Mouse (Mus musculus): Measurements from ENCODE around the gene Olfr623.

Olfr623 gene

GRCm38 (mm10) chr7:103663598-103663997 is at the start of gene Olfr623:
Gene Olfr623, minus strand, starts transcription at chr7:103663698.
- in situ Hi-C loops (cut with MboI) = no loop called here

DNA sequence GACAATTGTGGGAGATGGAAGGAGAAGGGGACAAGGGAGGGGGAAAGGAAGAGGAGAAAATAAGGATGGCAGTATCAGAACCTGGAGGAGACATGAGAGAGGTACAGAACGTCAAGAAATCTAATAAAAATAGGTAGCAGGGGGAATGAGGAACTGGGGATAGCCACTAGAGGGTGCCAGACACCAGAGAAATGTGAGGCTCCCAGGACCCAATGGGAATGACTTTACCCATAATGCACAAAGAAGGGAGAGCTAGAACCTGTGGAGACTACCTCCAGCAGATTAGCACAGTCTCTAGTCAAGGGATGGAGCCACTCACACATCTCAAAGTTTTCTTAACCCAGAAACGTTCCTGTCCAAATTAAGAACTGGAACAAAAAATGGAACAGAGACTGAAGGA is 48.5 kb upstream of the Olfr623 start:
- in situ Hi-C loops (cut with MboI) = no loop called here

GRCm38 (mm10) chr7:103699469-103699868 is 36.0 kb upstream of the Olfr623 start:
- in situ Hi-C loops (cut with MboI) = no loop called here

GRCm38 (mm10) chr7:103682420-103682819 is 18.9 kb upstream of the Olfr623 start, which contains the start of gene Olfr625-ps1:
Gene Olfr625-ps1, plus strand, starts transcription at chr7:103682720.
- in situ Hi-C loops (cut with MboI) = no loop called here

GRCm38 (mm10) chr7:103671091-103671490 is 7.6 kb upstream of the Olfr623 start, which contains the start of gene Olfr624:
Gene Olfr624, minus strand, starts transcription at chr7:103671191.
- in situ Hi-C loops (cut with MboI) = no loop called here

DNA sequence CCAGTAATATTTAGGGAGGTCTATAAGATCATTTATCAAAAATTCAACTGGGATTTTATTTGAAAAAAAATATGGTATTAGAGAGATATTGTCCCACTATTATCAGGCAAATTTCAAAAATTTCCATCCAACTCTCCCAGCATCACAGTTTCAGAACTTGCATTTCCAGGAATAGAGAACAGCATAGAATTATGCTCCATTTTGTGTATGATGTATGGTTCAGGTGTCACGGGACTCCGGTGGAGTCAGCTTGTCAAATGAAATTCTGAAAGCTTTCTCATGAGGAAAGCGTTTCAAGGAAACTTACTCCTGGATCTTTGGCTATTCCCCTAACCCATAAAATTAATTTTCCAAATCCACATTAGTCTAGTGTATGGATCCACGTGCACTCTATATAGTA is 19.4 kb downstream of the Olfr623 start:
- in situ Hi-C loops (cut with MboI) = no loop called here

DNA sequence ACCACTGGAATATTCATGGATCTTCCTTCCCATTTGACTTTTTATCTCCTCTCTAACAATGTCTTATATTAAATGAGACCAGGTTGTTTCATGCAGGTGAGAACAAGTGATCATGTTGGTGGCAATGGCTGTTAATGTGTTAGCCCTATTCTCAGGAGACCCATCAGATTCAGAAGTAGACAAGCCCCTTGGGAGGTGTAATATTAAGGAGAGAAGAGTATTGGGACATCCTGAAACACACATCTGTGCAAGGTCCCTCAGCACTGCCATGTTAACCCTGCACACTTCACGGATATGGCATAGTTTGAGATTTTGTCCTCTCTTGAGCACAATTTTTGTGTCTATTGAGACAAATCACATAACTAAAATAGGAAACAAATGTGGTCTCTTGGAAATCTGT is 20.9 kb downstream of the Olfr623 start, which contains the start of gene Olfr622:
Olfr622 (minus strand) TSS at position 101 of the 400 bp plus-strand sequence.
- in situ Hi-C loops (cut with MboI) = no loop called here

DNA sequence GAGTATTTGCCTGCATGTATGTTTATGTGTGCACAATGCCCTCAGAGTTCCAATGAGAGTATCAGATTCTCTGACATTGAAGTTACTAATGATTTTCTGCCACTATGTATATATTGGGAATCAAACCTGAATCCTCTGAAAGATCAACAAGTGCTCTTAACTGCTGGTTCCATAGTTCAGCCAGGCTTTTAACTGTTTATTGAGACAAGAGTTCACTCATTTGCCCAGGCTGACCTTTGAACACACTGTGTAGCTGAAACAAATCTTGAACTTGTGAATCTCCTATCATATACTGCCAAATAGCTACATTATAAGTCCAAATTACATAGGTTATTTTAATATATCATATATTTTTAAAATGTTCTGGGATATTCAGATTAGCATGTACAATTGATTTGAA is 26.7 kb downstream of the Olfr623 start:
- in situ Hi-C loops (cut with MboI) = no loop called here

- in situ Hi-C loops (cut with MboI) = no loop called here
These were observed 51.1 kb downstream of the Olfr623 start, which contains the start of gene Olfr620 for GRCm38 (mm10) chr7:103612434-103612833. Gene Olfr620, minus strand, starts transcription at chr7:103612534.
